Mouse (Mus musculus) left cerebral cortex, postnatal 10 days (tissue): Measurements from ENCODE around the gene Slc30a9. TPM values are rescaled to one million over a fixed set of nuclear protein-coding genes. Genes with fewer than 3 reads are reported as not detected.

Experiments
- DNase-seq, 2 experiments: peaks; one replicate each; pipeline ENCODE4 v3.0.0; 2021 to 2022; ENCODE audit warnings: low spot score in 2 of 2, mixed read lengths in 1 of 2; ENCODE audit errors: extremely low spot score in 1 of 2
- intact Hi-C: fragments of 180-260 bp; cut with DNase I; formaldehyde crosslinking; loops from one replicate; pipeline ENCODE4 v1.15.1; 2025
- total RNA-seq, 2 experiments: library from RNA; stranded (reverse); gene quantifications; 2 replicates each; pipeline ENCODE4 v1.2.3; 2021

The Slc30a9 gene
- total RNA-seq, 2 experiments from 2014 or later = 179 to 180 TPM

GRCm38 (mm10) chr5:67401612-67402011 is 94.9 kb downstream of the Slc30a9 start:
- intact Hi-C loops = no loop called here
- no peak for DNase-seq

GRCm38 (mm10) chr5:67404380-67404779 is 97.6 kb downstream of the Slc30a9 start:
- no peak for DNase-seq
- intact Hi-C loops = no loop called here

- no peak for DNase-seq
- intact Hi-C loops = no loop called here
Measured at GRCm38 (mm10) chr5:67404919-67405318, 98.2 kb downstream of the Slc30a9 start.

Other genes with a start within 250 kb of the Slc30a9 start
- not detected for gene Phox2b, start 207.7 kb upstream of the Slc30a9 start, total RNA-seq
- gene Tmem33, start 46.4 kb upstream of the Slc30a9 start, total RNA-seq = 10 to 100 TPM; 74.9 to 81.3 TPM
- 10 to 100 TPM; 10.8 to 11.2 TPM for gene Bend4, start 121.4 kb downstream of the Slc30a9 start, total RNA-seq